Mouse (Mus musculus) kidney, embryonic 14.5 days (tissue): ENCODE measurements around the gene Fbxl21. TPM values are rescaled to one million over a fixed set of nuclear protein-coding genes. Genes with fewer than 3 reads are reported as not detected.

Experiments used
- ATAC-seq: fragments of 200-750 bp; cut with Nextera tagmentation; 2 replicates; pipeline ENCODE4 v1.8.0; 2017; ENCODE audit warnings: moderate number of reproducible peaks, mild to moderate bottlenecking, moderate TSS enrichment, moderate library complexity; ENCODE audit not compliant: low FRiP score, low TSS enrichment
- H3K27ac ChIP-seq: fragments of 300-500 bp; sonication (generic); 2 replicates; pipeline ENCODE4 v1.5.1; 2014; ENCODE audit warnings: low read depth, mild to moderate bottlenecking, low read length, moderate library complexity, mixed read lengths
- H3K27me3 ChIP-seq: fragments of 300-500 bp; sonication (generic); 2 replicates; pipeline ENCODE4 v1.6.1; 2014; ENCODE audit warnings: mild to moderate bottlenecking, low read length; ENCODE audit not compliant: control insufficient read depth, insufficient read depth
- H3K36me3 ChIP-seq: fragments of 300-500 bp; sonication (generic); 2 replicates; pipeline ENCODE4 v1.6.1; 2014; ENCODE audit warnings: low read length, mixed read lengths; ENCODE audit not compliant: control insufficient read depth, insufficient read depth
- H3K4me1 ChIP-seq: fragments of 300-500 bp; sonication (generic); 2 replicates; pipeline ENCODE4 v1.6.1; 2014; ENCODE audit warnings: low read length, mixed read lengths; ENCODE audit not compliant: control insufficient read depth, insufficient read depth
- H3K4me2 ChIP-seq: fragments of 300-500 bp; sonication (generic); replicated peaks from 2 replicates; pipeline ENCODE4 v1.6.1; 2014; ENCODE audit warnings: low read depth, mild to moderate bottlenecking, low read length
- H3K4me3 ChIP-seq: fragments of 300-500 bp; sonication (generic); 2 replicates; pipeline ENCODE4 v1.5.1; 2014; ENCODE audit warnings: mild to moderate bottlenecking, low read length
- H3K9ac ChIP-seq: fragments of 300-500 bp; sonication (generic); 2 replicates; pipeline ENCODE4 v1.6.1; 2014; ENCODE audit warnings: low read depth, mild to moderate bottlenecking, low read length, moderate library complexity
- H3K9me3 ChIP-seq: fragments of 300-500 bp; sonication (generic); 2 replicates; pipeline ENCODE4 v1.6.1; 2016; ENCODE audit warnings: low read length; ENCODE audit not compliant: control insufficient read depth
- WGBS: fragments of 180-500 bp; shearing (Covaris S2); extraction: QIAGEN DNeasy Blood & Tissue Kit; methylation state at CpG from one replicate; pipeline ENCODE4 v1.1.7; 2014; 5-methylcytosine and 5-hydroxymethylcytosine counted together
- polyA plus RNA-seq: library from polyadenylated mRNA; unstranded; fragments of >200 nt; fragmentation: Nextera tagmentation; extraction: Ambion mirVana; gene quantifications from 2 replicates; pipeline ENCODE4 v1.2.1, GENCODE M21; 2014

Gene Fbxl21
- polyA plus RNA-seq, 1 experiment from 2014 or later, result 2.9 TPM

GRCm38 (mm10) chr13:56581512-56581911 is 59.2 kb downstream of the Fbxl21 start:
- WGBS, result 6% methylated on average over 3 of the region's 3 CpGs
- H3K27me3 ChIP-seq, result no peaks in the 10 kb centered on the region
- H3K9ac ChIP-seq, result peak overlapping the region; percentile 31; the same call in 1 of the 2 replicates
- H3K4me2 ChIP-seq, result peak overlapping the region; percentile 17; the same call in 1 of the 2 replicates
- H3K4me1 ChIP-seq, result peaks cover 32% of the 10 kb centered on the region
- H3K27ac ChIP-seq, result peak overlapping the region; percentile 97
- ATAC-seq, result peak; percentile 7
- H3K4me3 ChIP-seq, result no peak overlapping the region
- no peaks in the 10 kb centered on the region for H3K36me3 ChIP-seq
- H3K9me3 ChIP-seq, result no peaks in the 10 kb centered on the region

GRCm38 (mm10) chr13:56581961-56582434 is 59.7 kb downstream of the Fbxl21 start:
- Histone ChIP-seq H3K36me3 (no peaks in the 10 kb centered on the region), H3K4me3 (no peak overlapping the region), H3K4me2 (peak overlapping the region; percentile 19), H3K9me3 (no peaks in the 10 kb centered on the region), H3K27me3 (no peaks in the 10 kb centered on the region), H3K27ac (peak overlapping the region; percentile 97), H3K4me1 (peaks cover 32% of the 10 kb centered on the region), H3K9ac (peak overlapping the region; percentile 34; the same call in 1 of the 2 replicates)
- under 1% methylated on average over 6 of the region's 6 CpGs for WGBS
- peak; percentile 98 for ATAC-seq

GRCm38 (mm10) chr13:56582720-56583119 is 60.4 kb downstream of the Fbxl21 start:
- Histone ChIP-seq H3K27ac (peak overlapping the region; percentile 97), H3K4me1 (peaks cover 32% of the 10 kb centered on the region), H3K36me3 (no peaks in the 10 kb centered on the region), H3K9ac (no peak overlapping the region), H3K9me3 (no peaks in the 10 kb centered on the region), H3K4me3 (no peak overlapping the region), H3K27me3 (no peaks in the 10 kb centered on the region), H3K4me2 (no peak overlapping the region)
- 13% methylated on average over 3 of the region's 3 CpGs for WGBS
- peak; percentile 32 for ATAC-seq

GRCm38 (mm10) chr13:56586046-56586445 is 63.8 kb downstream of the Fbxl21 start:
- Histone ChIP-seq H3K4me1 (peaks cover 54% of the 10 kb centered on the region), H3K27ac (no peak overlapping the region), H3K4me2 (no peak overlapping the region), H3K9me3 (no peaks in the 10 kb centered on the region), H3K27me3 (no peaks in the 10 kb centered on the region), H3K9ac (no peak overlapping the region), H3K4me3 (no peak overlapping the region), H3K36me3 (no peaks in the 10 kb centered on the region)
- no peak for ATAC-seq
- 40% methylated on average over 3 of the region's 3 CpGs for WGBS

Other genes starting within 250 kb of the Fbxl21 start
- gene Cxcl14, start 225.9 kb upstream of the Fbxl21 start, polyA plus RNA-seq, result 19.2 and 20.8 TPM in 2 replicates
- not detected in 2 replicates for gene Gm3045, start 95.9 kb upstream of the Fbxl21 start, polyA plus RNA-seq
- gene Slc25a48, start 84.1 kb upstream of the Fbxl21 start, polyA plus RNA-seq, result 0.69 and 0.94 TPM in 2 replicates
- not detected in 2 replicates for gene Il9, start 40.2 kb upstream of the Fbxl21 start, polyA plus RNA-seq
- gene Lect2, start 26.0 kb downstream of the Fbxl21 start, polyA plus RNA-seq, result 0.96 and 1.6 TPM in 2 replicates
- 76.2 and 105 TPM in 2 replicates for gene Tgfbi, start 87.1 kb downstream of the Fbxl21 start, polyA plus RNA-seq
- 32.9 and 62.2 TPM in 2 replicates for gene Smad5, start 180.5 kb downstream of the Fbxl21 start, polyA plus RNA-seq
- 0.15 TPM in 1 of 2 replicates, not detected in the other for gene Gm45623, start 231.4 kb downstream of the Fbxl21 start, polyA plus RNA-seq